Mouse (Mus musculus): ENCODE measurements around the gene Rpl11. TPM values are rescaled to one million over a fixed set of nuclear protein-coding genes. Genes with fewer than 3 reads are reported as not detected.

The Rpl11 gene
- polyA plus RNA-seq, 1 experiment from 2014 or later = 251 TPM

DNA sequence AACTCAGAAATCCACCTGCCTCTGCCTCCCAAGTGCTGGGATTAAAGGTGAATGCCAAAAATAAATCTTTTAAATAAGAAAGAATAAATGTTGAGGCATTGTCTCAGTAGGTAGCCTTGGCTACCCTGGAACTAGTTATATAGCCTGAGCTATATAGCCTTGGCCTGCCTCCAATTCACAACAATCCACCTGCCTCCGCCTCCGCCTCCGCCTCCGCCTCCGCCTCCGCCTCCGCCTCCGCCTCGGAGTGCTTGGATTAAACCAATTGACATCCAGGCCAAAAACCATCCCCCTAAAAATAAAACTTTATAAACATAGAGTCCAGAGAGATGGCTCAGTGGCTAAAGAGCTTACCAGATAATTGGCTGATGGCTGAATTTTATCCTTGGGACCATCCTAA is 30.3 kb downstream of the Rpl11 start:
- Histone ChIP-seq H3K4me2 (ENCODE audit: low read depth, low read length) (no peak overlapping the region), H3K4me3 (ENCODE audit: low read depth, low read length) (no peak overlapping the region), H3K36me3 (ENCODE audit: control insufficient read depth, insufficient read depth, low read length) (peaks cover 6% of the 10 kb centered on the region; the same call in 1 of the 2 replicates), H3K9ac (replicated peaks; ENCODE audit: low read depth, low read length) (no peak overlapping the region), H3K4me1 (ENCODE audit: control insufficient read depth, insufficient read depth, low read length) (peaks cover 7% of the 10 kb centered on the region; the same call in 1 of the 2 replicates), H3K27me3 (ENCODE audit: control insufficient read depth, insufficient read depth, low read length) (no peaks in the 10 kb centered on the region), H3K9me3 (ENCODE audit: control insufficient read depth, low read length) (no peaks in the 10 kb centered on the region), H3K27ac (ENCODE audit: low read depth, low read length) (no peak overlapping the region)
- no peak for ATAC-seq (ENCODE audit: low read depth)
- WGBS = 96% methylated on average over 9 of the region's 9 CpGs

DNA sequence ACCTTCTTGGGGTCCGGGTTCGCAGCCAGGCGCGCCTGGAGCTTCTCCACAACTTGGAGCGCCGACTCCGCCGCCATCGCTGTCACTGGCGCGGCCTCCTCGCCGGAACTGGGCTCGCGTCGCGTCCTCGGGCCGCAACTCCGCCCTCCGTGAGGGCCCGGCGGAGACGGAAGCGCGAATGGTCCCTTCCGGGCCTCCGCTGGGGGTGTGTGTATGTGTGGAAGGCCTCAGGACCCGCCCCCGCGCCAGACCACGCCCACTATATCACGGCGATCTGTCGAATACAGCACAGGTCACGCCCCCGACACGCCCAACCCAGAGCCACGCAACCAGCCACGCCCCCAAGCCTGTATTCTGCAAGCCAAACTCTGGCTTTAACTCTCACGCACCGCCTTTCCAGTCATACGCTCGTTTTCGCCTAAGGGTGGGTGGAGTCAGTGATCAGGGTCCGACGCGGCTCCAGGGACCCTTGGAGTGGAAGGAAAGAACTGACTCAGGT is 31.6 kb downstream of the Rpl11 start, which contains the start of gene Eloa:
TSS of gene Eloa (minus strand) at position 215 of the 499 bp plus-strand sequence.
- no peaks in the 10 kb centered on the region for H3K36me3 ChIP-seq (ENCODE audit: control insufficient read depth, insufficient read depth, low read length)
- WGBS = under 1% methylated on average over 44 of the region's 48 CpGs
- H3K4me2 ChIP-seq (ENCODE audit: low read depth, low read length) = peak within 1 kb of the TSS; percentile 93
- peak; percentile 99 for ATAC-seq (ENCODE audit: low read depth)
- H3K9me3 ChIP-seq (ENCODE audit: control insufficient read depth, low read length) = no peaks in the 10 kb centered on the region
- H3K27me3 ChIP-seq (ENCODE audit: control insufficient read depth, insufficient read depth, low read length) = no peaks in the 10 kb centered on the region
- H3K9ac ChIP-seq (replicated peaks; ENCODE audit: low read depth, low read length) = peak within 1 kb of the TSS; percentile 96
- peak within 1 kb of the TSS; percentile 67 for H3K27ac ChIP-seq (ENCODE audit: low read depth, low read length)
- H3K4me3 ChIP-seq (ENCODE audit: low read depth, low read length) = peak within 1 kb of the TSS; percentile 92
- peaks cover 7% of the 10 kb centered on the region; the same call in 1 of the 2 replicates for H3K4me1 ChIP-seq (ENCODE audit: control insufficient read depth, insufficient read depth, low read length)

DNA sequence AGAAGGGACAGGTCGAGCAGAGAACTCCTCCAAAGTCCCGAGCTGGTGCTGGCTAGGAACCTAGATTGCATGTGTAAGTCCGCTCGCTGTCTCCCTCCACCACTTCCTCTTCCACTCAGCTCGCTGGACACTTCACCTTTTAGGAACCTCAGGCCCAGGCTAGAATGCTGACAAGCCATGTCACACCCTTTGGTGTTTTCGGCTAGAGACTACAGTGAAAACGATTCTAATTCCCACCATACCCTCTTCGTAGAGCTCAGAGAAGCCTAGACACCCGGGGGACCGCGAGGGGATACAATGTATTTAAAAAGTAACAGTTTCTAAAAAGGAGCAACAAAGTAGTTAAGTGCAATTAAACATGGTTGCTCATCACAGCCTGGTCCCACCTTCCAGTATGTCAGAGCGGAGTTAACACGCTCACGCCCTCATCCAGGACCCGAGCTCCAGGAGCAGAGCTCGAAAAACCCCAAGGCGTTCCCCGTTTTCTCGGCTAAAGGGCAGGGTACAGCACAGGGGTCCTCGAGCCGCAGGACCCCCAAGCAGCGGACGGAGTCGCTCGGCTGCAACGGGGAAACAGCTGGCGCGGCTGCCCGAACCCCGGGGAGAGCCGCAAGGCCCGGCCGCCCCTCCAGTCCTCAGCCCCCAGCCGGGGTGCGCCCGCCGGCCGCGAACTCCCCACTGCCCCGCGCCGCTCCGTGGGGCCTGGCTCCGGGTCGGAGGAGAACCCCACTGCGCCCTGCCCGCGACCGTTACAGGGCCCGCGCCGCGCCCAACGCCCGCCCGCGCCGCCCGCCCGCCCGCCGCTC is 32.3 kb downstream of the Rpl11 start:
- Histone ChIP-seq H3K27ac (ENCODE audit: low read depth, low read length) (peak overlapping the region; percentile 67), H3K4me1 (ENCODE audit: control insufficient read depth, insufficient read depth, low read length) (peaks cover 7% of the 10 kb centered on the region; the same call in 1 of the 2 replicates), H3K4me3 (ENCODE audit: low read depth, low read length) (peak overlapping the region; percentile 92), H3K4me2 (ENCODE audit: low read depth, low read length) (peak overlapping the region; percentile 93), H3K9ac (replicated peaks; ENCODE audit: low read depth, low read length) (peak overlapping the region; percentile 96), H3K36me3 (ENCODE audit: control insufficient read depth, insufficient read depth, low read length) (no peaks in the 10 kb centered on the region), H3K9me3 (ENCODE audit: control insufficient read depth, low read length) (no peaks in the 10 kb centered on the region), H3K27me3 (ENCODE audit: control insufficient read depth, insufficient read depth, low read length) (no peaks in the 10 kb centered on the region)
- ATAC-seq (ENCODE audit: low read depth) = peak; percentile 72
- WGBS = under 1% methylated on average over 49 of the region's 62 CpGs

DNA sequence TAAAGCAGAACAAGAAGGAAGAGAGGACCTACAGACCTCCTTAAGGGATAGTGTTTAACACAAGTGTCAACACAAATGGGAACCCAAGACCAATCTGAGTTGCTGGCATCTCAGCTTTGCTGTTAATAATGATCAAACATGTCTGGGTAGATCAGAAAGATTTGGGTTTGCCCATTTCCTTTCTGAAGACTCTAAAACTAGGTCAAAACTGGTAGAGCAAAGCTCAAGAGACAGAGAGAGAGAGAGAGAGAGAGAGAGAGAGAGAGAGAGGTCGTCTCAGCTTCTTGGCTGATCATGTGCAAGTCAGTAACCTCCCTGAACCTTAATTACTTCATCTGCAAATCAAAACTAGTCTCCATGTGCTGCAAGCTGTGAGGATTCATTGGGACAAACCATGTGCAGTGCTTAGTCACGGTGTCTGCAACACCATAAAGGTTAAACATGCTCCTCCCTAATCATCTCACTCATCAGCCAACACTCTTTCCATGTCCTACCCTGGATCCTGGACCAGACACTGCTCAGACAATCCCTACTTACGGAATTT is 37.1 kb downstream of the Rpl11 start:
- peaks cover 9% of the 10 kb centered on the region for H3K36me3 ChIP-seq (ENCODE audit: control insufficient read depth, insufficient read depth, low read length)
- no peaks in the 10 kb centered on the region for H3K27me3 ChIP-seq (ENCODE audit: control insufficient read depth, insufficient read depth, low read length)
- WGBS = 83% methylated on average over 3 of the region's 3 CpGs
- no peak overlapping the region for H3K27ac ChIP-seq (ENCODE audit: low read depth, low read length)
- H3K9ac ChIP-seq (replicated peaks; ENCODE audit: low read depth, low read length) = no peak overlapping the region
- no peak for ATAC-seq (ENCODE audit: low read depth)
- no peak overlapping the region for H3K4me2 ChIP-seq (ENCODE audit: low read depth, low read length)
- H3K4me1 ChIP-seq (ENCODE audit: control insufficient read depth, insufficient read depth, low read length) = peaks cover 7% of the 10 kb centered on the region; the same call in 1 of the 2 replicates
- no peaks in the 10 kb centered on the region for H3K9me3 ChIP-seq (ENCODE audit: control insufficient read depth, low read length)
- no peak overlapping the region for H3K4me3 ChIP-seq (ENCODE audit: low read depth, low read length)

DNA sequence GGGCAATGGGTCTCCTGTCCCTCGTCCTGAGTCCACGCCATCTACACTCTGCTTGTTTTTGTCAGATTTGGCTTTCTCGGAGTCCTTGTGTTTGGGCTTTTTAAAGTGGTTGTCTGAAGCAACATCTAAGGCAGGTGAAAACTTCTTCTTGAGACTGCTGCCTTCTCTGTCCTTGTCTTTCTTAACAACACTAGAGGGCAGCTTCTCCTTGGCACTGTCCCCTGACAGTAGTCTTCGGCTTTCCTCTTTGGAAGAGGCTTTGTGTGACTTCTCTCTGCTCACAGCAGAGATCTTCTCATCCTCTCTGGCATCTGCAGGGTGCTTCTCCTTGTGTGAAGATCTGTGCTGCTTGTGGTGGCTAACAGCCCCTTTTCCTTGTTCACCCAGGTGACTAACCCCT is 42.6 kb downstream of the Rpl11 start:
- H3K27me3 ChIP-seq (ENCODE audit: control insufficient read depth, insufficient read depth, low read length) = no peaks in the 10 kb centered on the region
- 90% methylated on average over 4 of the region's 4 CpGs for WGBS
- no peak overlapping the region for H3K4me3 ChIP-seq (ENCODE audit: low read depth, low read length)
- H3K27ac ChIP-seq (ENCODE audit: low read depth, low read length) = no peak overlapping the region
- H3K36me3 ChIP-seq (ENCODE audit: control insufficient read depth, insufficient read depth, low read length) = peaks cover 52% of the 10 kb centered on the region
- ATAC-seq (ENCODE audit: low read depth) = no peak
- no peak overlapping the region for H3K4me2 ChIP-seq (ENCODE audit: low read depth, low read length)
- H3K9me3 ChIP-seq (ENCODE audit: control insufficient read depth, low read length) = no peaks in the 10 kb centered on the region
- no peak overlapping the region for H3K9ac ChIP-seq (replicated peaks; ENCODE audit: low read depth, low read length)
- H3K4me1 ChIP-seq (ENCODE audit: control insufficient read depth, insufficient read depth, low read length) = no peaks in the 10 kb centered on the region

DNA sequence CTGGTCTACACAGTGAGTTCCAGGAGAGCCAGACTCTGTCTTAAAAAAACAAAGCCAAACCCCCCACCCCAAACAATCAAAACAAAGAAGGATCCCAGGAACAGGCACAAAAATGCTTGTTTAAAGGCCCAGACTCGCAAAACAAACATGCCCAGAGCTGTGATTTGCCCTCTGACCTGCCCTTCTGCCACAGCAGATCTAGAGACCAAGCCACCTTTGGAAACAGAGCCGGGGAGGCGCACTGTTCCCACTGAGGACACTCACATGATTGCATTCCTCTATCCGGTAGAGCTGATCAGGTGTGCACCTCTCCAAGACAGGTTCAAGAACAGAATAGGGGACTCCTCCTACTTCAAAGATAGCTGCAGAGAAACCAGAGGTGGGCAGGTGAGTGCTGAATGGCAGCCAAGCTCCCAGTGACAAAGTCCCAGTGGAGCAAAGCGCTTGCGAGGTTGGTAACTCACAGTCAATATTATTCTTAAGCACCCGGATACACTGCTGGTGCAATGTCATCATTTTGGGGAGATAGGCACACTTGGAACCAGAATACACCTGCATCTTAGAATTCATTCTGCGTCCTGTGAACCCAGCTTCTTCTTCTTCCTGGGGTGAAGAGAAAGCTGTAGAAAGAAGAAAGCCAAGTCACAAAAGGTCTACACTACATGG is 44.3 kb downstream of the Rpl11 start:
- H3K4me3 ChIP-seq (ENCODE audit: low read depth, low read length) = no peak overlapping the region
- H3K4me1 ChIP-seq (ENCODE audit: control insufficient read depth, insufficient read depth, low read length) = no peaks in the 10 kb centered on the region
- H3K9ac ChIP-seq (replicated peaks; ENCODE audit: low read depth, low read length) = no peak overlapping the region
- H3K27me3 ChIP-seq (ENCODE audit: control insufficient read depth, insufficient read depth, low read length) = no peaks in the 10 kb centered on the region
- WGBS = 95% methylated on average over 8 of the region's 8 CpGs
- no peak overlapping the region for H3K4me2 ChIP-seq (ENCODE audit: low read depth, low read length)
- peaks cover 61% of the 10 kb centered on the region for H3K36me3 ChIP-seq (ENCODE audit: control insufficient read depth, insufficient read depth, low read length)
- no peaks in the 10 kb centered on the region for H3K9me3 ChIP-seq (ENCODE audit: control insufficient read depth, low read length)
- H3K27ac ChIP-seq (ENCODE audit: low read depth, low read length) = no peak overlapping the region
- no peak for ATAC-seq (ENCODE audit: low read depth)

DNA sequence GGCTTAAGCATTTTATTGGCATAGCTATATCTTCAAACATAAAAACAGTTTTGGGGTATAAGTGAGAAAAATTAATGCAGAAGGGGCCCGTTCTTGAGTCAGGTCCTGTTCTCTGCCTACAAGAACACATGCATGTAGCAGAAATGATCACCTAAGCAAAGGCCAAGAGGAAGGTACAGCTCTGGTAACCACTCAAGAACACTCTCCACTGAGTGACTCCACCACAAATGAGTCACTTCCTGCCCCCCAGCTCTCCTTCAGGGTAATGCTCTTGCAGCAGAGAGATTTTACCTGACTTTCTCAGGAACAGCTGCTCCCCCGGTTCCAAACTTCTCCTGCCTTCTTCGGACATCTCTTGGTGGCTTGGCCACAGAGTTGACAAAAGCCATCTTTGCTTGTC is 46.4 kb downstream of the Rpl11 start:
- Histone ChIP-seq H3K9me3 (ENCODE audit: control insufficient read depth, low read length) (no peaks in the 10 kb centered on the region), H3K4me1 (ENCODE audit: control insufficient read depth, insufficient read depth, low read length) (no peaks in the 10 kb centered on the region), H3K4me3 (ENCODE audit: low read depth, low read length) (no peak overlapping the region), H3K9ac (replicated peaks; ENCODE audit: low read depth, low read length) (no peak overlapping the region), H3K27me3 (ENCODE audit: control insufficient read depth, insufficient read depth, low read length) (no peaks in the 10 kb centered on the region), H3K4me2 (ENCODE audit: low read depth, low read length) (no peak overlapping the region), H3K27ac (ENCODE audit: low read depth, low read length) (no peak overlapping the region), H3K36me3 (ENCODE audit: control insufficient read depth, insufficient read depth, low read length) (peaks cover 68% of the 10 kb centered on the region)
- WGBS = 96% methylated on average over 3 of the region's 3 CpGs
- no peak for ATAC-seq (ENCODE audit: low read depth)

DNA sequence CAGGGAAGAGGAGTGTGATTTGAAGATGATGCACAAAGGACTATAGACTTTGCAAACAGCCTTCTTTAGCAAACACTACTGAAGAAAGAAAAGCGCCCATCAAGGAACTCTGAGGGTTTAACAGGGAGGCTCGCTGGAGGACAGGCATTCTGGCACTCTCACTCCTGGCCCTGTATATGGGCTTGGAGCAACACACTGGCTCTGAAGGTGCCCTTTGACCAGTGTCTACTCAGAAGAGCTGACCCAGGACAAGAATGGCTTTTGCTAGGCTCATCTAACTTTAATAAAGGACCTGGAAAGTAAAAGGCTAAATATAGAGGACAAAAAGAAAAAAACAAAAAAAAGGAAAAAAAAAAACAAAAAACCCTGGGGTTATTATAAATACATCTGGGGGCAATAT is 48.3 kb downstream of the Rpl11 start:
- Histone ChIP-seq H3K27ac (ENCODE audit: low read depth, low read length) (no peak overlapping the region), H3K4me3 (ENCODE audit: low read depth, low read length) (no peak overlapping the region), H3K4me2 (ENCODE audit: low read depth, low read length) (no peak overlapping the region), H3K27me3 (ENCODE audit: control insufficient read depth, insufficient read depth, low read length) (no peaks in the 10 kb centered on the region), H3K36me3 (ENCODE audit: control insufficient read depth, insufficient read depth, low read length) (peaks cover 52% of the 10 kb centered on the region), H3K4me1 (ENCODE audit: control insufficient read depth, insufficient read depth, low read length) (no peaks in the 10 kb centered on the region), H3K9ac (replicated peaks; ENCODE audit: low read depth, low read length) (no peak overlapping the region), H3K9me3 (ENCODE audit: control insufficient read depth, low read length) (no peaks in the 10 kb centered on the region)
- 89% methylated on average over 2 of the region's 2 CpGs for WGBS
- no peak for ATAC-seq (ENCODE audit: low read depth)

Data from neural tube, embryonic 14.5 days (tissue).